Mouse (Mus musculus): Measurements from ENCODE around the gene Kcns1. TPM values are rescaled to one million over a fixed set of nuclear protein-coding genes. Genes with fewer than 3 reads are reported as not detected.

Kcns1 gene
- total RNA-seq, 1 experiment = 0.80 TPM

DNA sequence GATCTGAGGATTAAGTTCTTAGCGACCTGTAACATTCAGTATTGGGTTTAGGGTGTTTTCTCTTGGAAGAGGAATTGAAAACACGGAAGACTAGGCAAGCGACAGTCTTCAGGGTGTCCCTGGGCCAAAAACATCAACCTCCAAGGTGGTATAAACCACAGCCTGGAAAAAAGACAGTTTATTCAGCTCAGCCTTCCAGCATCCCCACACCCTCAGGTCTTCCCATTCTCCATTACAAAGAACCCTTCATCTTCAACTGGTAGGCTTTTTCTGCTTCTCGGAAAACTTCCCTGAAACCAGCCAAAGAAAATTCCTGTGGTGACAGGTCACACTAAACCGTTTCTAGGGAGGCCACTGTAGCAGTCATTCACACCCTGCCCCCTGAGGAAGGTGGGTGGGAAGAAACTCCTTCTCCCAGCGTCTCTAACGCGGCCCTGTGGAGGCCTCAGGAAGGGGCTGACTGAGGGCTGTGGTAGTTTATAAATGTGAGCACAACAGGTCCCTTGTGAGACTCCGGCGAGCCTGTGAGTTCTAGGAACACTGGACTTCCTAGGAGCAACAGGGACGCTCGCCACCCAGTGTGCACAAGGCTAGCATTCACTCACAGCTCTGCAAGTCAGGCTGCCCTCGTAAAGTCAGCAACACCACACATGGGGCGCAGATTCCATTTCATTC lies 20.7 kb downstream of the Kcns1 start:
- in situ Hi-C loops (cut with MboI; ENCODE audit: low sequenced_read_pairs in 2 of 2, unreplicated experiment in 2 of 2) = no loop called here
- Histone ChIP-seq H3K9ac (ENCODE audit: insufficient read depth, low read depth, low read length, poor library complexity, severe bottlenecking) (no peak overlapping the region), H3K4me3 (ENCODE audit: insufficient read depth in 1 of 2, low read depth in 1 of 2, low read length in 2 of 2, poor library complexity in 1 of 2, severe bottlenecking in 1 of 2) (no peak overlapping the region), H3K9me3 (ENCODE audit: control insufficient read depth, insufficient read depth, low read depth, low read length) (no peaks in the 10 kb centered on the region), H3K4me1 (ENCODE audit: control insufficient read depth in 2 of 2, insufficient read depth in 2 of 2, low read length in 2 of 2, poor library complexity in 1 of 2) (no peaks in the 10 kb centered on the region), H3K36me3 (ENCODE audit: control insufficient read depth, insufficient read depth, low read length, poor library complexity, severe bottlenecking) (peaks cover 13% of the 10 kb centered on the region), H3K27ac (ENCODE audit: insufficient read depth, low read depth, low read length, poor library complexity, severe bottlenecking) (no peak overlapping the region)
- no peak for DNase-seq (ENCODE audit: low read depth, low spot score)
- TF ChIP-seq ZNF384 (IDR thresholded peaks at IDR 0.05; ENCODE audit: low read depth, low read length) (no peak), ZC3H11A (IDR thresholded peaks at IDR 0.05; ENCODE audit: borderline replicate concordance, low read depth, low read length) (no peak), CHD2 (IDR thresholded peaks at IDR 0.05; ENCODE audit: low read depth, low read length) (no peak)

DNA sequence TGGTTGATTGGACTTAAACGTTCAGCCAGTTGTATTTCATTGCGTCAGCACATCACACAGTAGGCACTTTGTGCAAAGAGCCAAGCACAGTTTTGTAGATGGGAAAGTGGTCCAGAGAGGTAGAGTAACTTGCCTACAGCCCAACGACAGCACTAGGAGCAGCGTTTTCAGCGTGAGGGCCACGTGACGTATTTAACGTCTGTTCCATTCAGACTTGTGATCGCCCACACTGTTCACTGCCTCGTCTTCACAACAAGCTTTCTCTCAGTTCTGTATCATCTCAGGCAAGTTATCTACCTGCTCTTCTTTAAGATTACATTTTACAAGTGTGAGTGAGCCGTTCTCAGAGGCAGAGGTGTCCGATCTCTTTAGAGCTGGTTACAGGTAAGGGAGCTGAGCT lies 24.4 kb downstream of the Kcns1 start:
- DNase-seq (ENCODE audit: low read depth, low spot score) = no peak
- Histone ChIP-seq H3K4me1 (ENCODE audit: control insufficient read depth in 2 of 2, insufficient read depth in 2 of 2, low read length in 2 of 2, poor library complexity in 1 of 2) (no peaks in the 10 kb centered on the region), H3K36me3 (ENCODE audit: control insufficient read depth, insufficient read depth, low read length, poor library complexity, severe bottlenecking) (peaks cover 2% of the 10 kb centered on the region; the same call in 1 of the 2 replicates), H3K4me3 (ENCODE audit: insufficient read depth in 1 of 2, low read depth in 1 of 2, low read length in 2 of 2, poor library complexity in 1 of 2, severe bottlenecking in 1 of 2) (no peak overlapping the region), H3K9ac (ENCODE audit: insufficient read depth, low read depth, low read length, poor library complexity, severe bottlenecking) (no peak overlapping the region), H3K27ac (ENCODE audit: insufficient read depth, low read depth, low read length, poor library complexity, severe bottlenecking) (no peak overlapping the region), H3K9me3 (ENCODE audit: control insufficient read depth, insufficient read depth, low read depth, low read length) (no peaks in the 10 kb centered on the region)
- in situ Hi-C loops (cut with MboI; ENCODE audit: low sequenced_read_pairs in 2 of 2, unreplicated experiment in 2 of 2) = no loop called here
- TF ChIP-seq ZNF384 (IDR thresholded peaks at IDR 0.05; ENCODE audit: low read depth, low read length) = no peak

DNA sequence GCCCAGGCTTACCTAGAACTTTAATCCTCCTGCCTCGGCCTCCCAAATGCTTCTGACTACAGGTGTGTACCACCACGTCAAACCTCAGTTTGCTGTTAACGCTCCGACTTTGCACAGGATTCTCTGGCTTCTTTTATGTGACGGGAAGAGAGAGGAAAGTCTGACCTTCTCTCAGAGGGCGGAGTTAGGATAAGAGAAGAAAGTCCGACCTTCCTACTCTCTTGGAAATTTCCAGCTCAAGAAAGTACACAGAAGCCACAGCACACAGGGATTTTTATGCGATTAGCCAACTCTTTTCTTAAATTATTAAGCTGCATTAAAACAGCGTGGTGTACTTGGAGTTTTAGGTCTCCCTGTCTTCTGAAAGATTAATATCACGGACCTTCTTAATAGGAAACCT lies 26.4 kb downstream of the Kcns1 start:
- Histone ChIP-seq H3K9ac (ENCODE audit: insufficient read depth, low read depth, low read length, poor library complexity, severe bottlenecking) (no peak overlapping the region), H3K27ac (ENCODE audit: insufficient read depth, low read depth, low read length, poor library complexity, severe bottlenecking) (no peak overlapping the region), H3K4me1 (ENCODE audit: control insufficient read depth in 2 of 2, insufficient read depth in 2 of 2, low read length in 2 of 2, poor library complexity in 1 of 2) (no peaks in the 10 kb centered on the region; a peak in 1 of 4 replicates), H3K4me3 (ENCODE audit: insufficient read depth in 1 of 2, low read depth in 1 of 2, low read length in 2 of 2, poor library complexity in 1 of 2, severe bottlenecking in 1 of 2) (no peak overlapping the region), H3K9me3 (ENCODE audit: control insufficient read depth, insufficient read depth, low read depth, low read length) (no peaks in the 10 kb centered on the region), H3K36me3 (ENCODE audit: control insufficient read depth, insufficient read depth, low read length, poor library complexity, severe bottlenecking) (no peaks in the 10 kb centered on the region; the same call in 1 of the 2 replicates)
- TF ChIP-seq HCFC1 (IDR thresholded peaks at IDR 0.05; ENCODE audit: borderline replicate concordance, insufficient read depth, low read length) = no peak
- in situ Hi-C loops (cut with MboI; ENCODE audit: low sequenced_read_pairs in 2 of 2, unreplicated experiment in 2 of 2) = no loop called here
- no peak for DNase-seq (ENCODE audit: low read depth, low spot score)

DNA sequence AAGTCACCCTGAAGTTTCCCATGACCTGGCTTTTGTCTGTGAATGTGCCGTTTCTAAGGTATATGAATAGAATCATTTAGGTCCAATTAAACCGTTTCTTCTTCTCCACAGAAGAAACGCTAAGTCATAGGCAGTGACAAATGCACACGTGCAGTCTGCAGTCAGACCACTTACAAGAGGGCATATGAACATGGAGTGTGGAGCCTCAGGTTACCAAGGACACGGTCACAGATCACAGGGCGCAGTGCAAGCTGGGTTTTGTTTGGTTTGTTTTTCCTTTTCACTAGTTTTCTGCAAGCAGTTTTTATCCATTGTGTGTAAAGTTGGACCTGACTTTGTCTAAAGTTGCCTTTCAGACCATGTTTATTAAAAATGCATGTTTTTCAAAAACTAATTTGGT lies 26.9 kb downstream of the Kcns1 start:
- Histone ChIP-seq H3K4me1 (ENCODE audit: control insufficient read depth in 2 of 2, insufficient read depth in 2 of 2, low read length in 2 of 2, poor library complexity in 1 of 2) (no peaks in the 10 kb centered on the region; a peak in 1 of 4 replicates), H3K9ac (ENCODE audit: insufficient read depth, low read depth, low read length, poor library complexity, severe bottlenecking) (no peak overlapping the region), H3K36me3 (ENCODE audit: control insufficient read depth, insufficient read depth, low read length, poor library complexity, severe bottlenecking) (no peaks in the 10 kb centered on the region; the same call in 1 of the 2 replicates), H3K4me3 (ENCODE audit: insufficient read depth in 1 of 2, low read depth in 1 of 2, low read length in 2 of 2, poor library complexity in 1 of 2, severe bottlenecking in 1 of 2) (no peak overlapping the region), H3K9me3 (ENCODE audit: control insufficient read depth, insufficient read depth, low read depth, low read length) (no peaks in the 10 kb centered on the region), H3K27ac (ENCODE audit: insufficient read depth, low read depth, low read length, poor library complexity, severe bottlenecking) (no peak overlapping the region)
- DNase-seq (ENCODE audit: low read depth, low spot score) = no peak
- in situ Hi-C loops (cut with MboI; ENCODE audit: low sequenced_read_pairs in 2 of 2, unreplicated experiment in 2 of 2) = no loop called here
- TF ChIP-seq ZC3H11A (IDR thresholded peaks at IDR 0.05; ENCODE audit: borderline replicate concordance, low read depth, low read length) (no peak), MAFK (IDR thresholded peaks at IDR 0.05; ENCODE audit: insufficient read depth, low read depth, low read length) (no peak), HCFC1 (IDR thresholded peaks at IDR 0.05; ENCODE audit: borderline replicate concordance, insufficient read depth, low read length) (no peak), CHD2 (IDR thresholded peaks at IDR 0.05; ENCODE audit: low read depth, low read length) (no peak), ZNF384 (IDR thresholded peaks at IDR 0.05; ENCODE audit: low read depth, low read length) (no peak)

DNA sequence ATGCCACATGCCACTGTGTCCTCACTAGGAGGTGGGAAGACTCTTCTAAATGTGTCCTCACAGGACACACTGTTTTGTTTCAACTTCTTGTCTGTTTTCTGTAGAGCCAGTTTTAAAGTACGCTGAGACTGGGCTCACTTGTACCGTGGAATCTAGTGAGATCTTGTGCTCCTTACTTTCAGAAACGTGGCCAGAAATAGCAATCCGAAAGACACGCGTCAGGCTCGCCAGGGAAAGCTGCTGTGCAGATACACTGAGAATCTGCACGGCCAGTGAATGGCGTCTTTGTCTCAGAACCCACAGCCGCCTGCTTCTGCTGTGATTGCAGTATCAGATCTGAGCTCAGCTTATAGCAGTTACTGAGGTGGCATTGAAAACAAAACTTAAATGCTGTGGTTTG lies 28.9 kb downstream of the Kcns1 start:
- no peak for DNase-seq (ENCODE audit: low read depth, low spot score)
- in situ Hi-C loops (cut with MboI; ENCODE audit: low sequenced_read_pairs in 2 of 2, unreplicated experiment in 2 of 2) = no loop called here
- H3K27ac ChIP-seq (ENCODE audit: insufficient read depth, low read depth, low read length, poor library complexity, severe bottlenecking) = no peak overlapping the region
- no peaks in the 10 kb centered on the region; a peak in 1 of 4 replicates for H3K4me1 ChIP-seq (ENCODE audit: control insufficient read depth in 2 of 2, insufficient read depth in 2 of 2, low read length in 2 of 2, poor library complexity in 1 of 2)
- H3K9ac ChIP-seq (ENCODE audit: insufficient read depth, low read depth, low read length, poor library complexity, severe bottlenecking) = no peak overlapping the region
- H3K9me3 ChIP-seq (ENCODE audit: control insufficient read depth, insufficient read depth, low read depth, low read length) = no peaks in the 10 kb centered on the region
- peaks cover 2% of the 10 kb centered on the region; the same call in 1 of the 2 replicates for H3K36me3 ChIP-seq (ENCODE audit: control insufficient read depth, insufficient read depth, low read length, poor library complexity, severe bottlenecking)
- H3K4me3 ChIP-seq (ENCODE audit: insufficient read depth in 1 of 2, low read depth in 1 of 2, low read length in 2 of 2, poor library complexity in 1 of 2, severe bottlenecking in 1 of 2) = no peak overlapping the region
- no peak for TF ChIP-seq MAFK (IDR thresholded peaks at IDR 0.05; ENCODE audit: insufficient read depth, low read depth, low read length)
- TF ChIP-seq ZNF384 (IDR thresholded peaks at IDR 0.05; ENCODE audit: low read depth, low read length) = no peak
- TF ChIP-seq HCFC1 (IDR thresholded peaks at IDR 0.05; ENCODE audit: borderline replicate concordance, insufficient read depth, low read length) = no peak
- no peak for TF ChIP-seq ZC3H11A (IDR thresholded peaks at IDR 0.05; ENCODE audit: borderline replicate concordance, low read depth, low read length)
- TF ChIP-seq CHD2 (IDR thresholded peaks at IDR 0.05; ENCODE audit: low read depth, low read length) = no peak

Measured in ES-E14 (cell line).